Mouse (Mus musculus): ENCODE data around the gene Col27a1. TPM values are rescaled to one million over a fixed set of nuclear protein-coding genes. Genes with fewer than 3 reads are reported as not detected.
"Not testable (repeated sequence)": the region's sequence is repeated elsewhere in the genome, so short reads cannot be mapped to it uniquely, and the experiment has no call there.

The Col27a1 gene
- polyA plus RNA-seq, 2 experiments: 34.1 to 134 TPM

- Histone ChIP-seq H3K27ac (replicated peaks; ENCODE audit: low read depth, low read length) (no peak overlapping the region), H3K4me1 (ENCODE audit: control insufficient read depth, insufficient read depth, low read length) (no peaks in the 10 kb centered on the region), H3K4me3 (replicated peaks; ENCODE audit: low read length) (no peak overlapping the region), H3K27me3 (ENCODE audit: control insufficient read depth, insufficient read depth, low read length) (no peaks in the 10 kb centered on the region), H3K9ac (ENCODE audit: low read depth, low read length, severe bottlenecking) (no peak overlapping the region), H3K4me2 (replicated peaks; ENCODE audit: low read depth, low read length, severe bottlenecking) (no peak overlapping the region), H3K9me3 (ENCODE audit: control insufficient read depth, low read length) (no peaks in the 10 kb centered on the region), H3K36me3 (ENCODE audit: control insufficient read depth, insufficient read depth, low read length) (peaks cover 77% of the 10 kb centered on the region)
- ATAC-seq (ENCODE audit: low FRiP score, low read depth) (no peak), DNase-seq (ENCODE audit: low spot score) (no peak)
- TF ChIP-seq POLR2A (IDR thresholded peaks at IDR 0.05; ENCODE audit: borderline replicate concordance, extremely low read depth, insufficient read depth, insufficient read length): no peak
- WGBS: 61% methylated on average over 9 of the region's 9 CpGs
Observed at GRCm38 (mm10) chr4:63316076-63316746, 102.4 kb downstream of the Col27a1 start.

- H3K36me3 ChIP-seq (ENCODE audit: control insufficient read depth, insufficient read depth, low read length): peaks cover 82% of the 10 kb centered on the region
- not testable (repeated sequence) for ATAC-seq (ENCODE audit: low FRiP score, low read depth); H3K27ac ChIP-seq (replicated peaks; ENCODE audit: low read depth, low read length); H3K4me1 ChIP-seq (ENCODE audit: control insufficient read depth, insufficient read depth, low read length); H3K4me2 ChIP-seq (replicated peaks; ENCODE audit: low read depth, low read length, severe bottlenecking); H3K9ac ChIP-seq (ENCODE audit: low read depth, low read length, severe bottlenecking); H3K9me3 ChIP-seq (ENCODE audit: control insufficient read depth, low read length); H3K27me3 ChIP-seq (ENCODE audit: control insufficient read depth, insufficient read depth, low read length); H3K4me3 ChIP-seq (replicated peaks; ENCODE audit: low read length)
- WGBS: 28% methylated on average over 3 of the region's 3 CpGs
- DNase-seq (ENCODE audit: low spot score): peak; percentile 73
Observed at GRCm38 (mm10) chr4:63319566-63319965, 105.8 kb downstream of the Col27a1 start.

GRCm38 (mm10) chr4:63323275-63323815, 109.5 kb downstream of the Col27a1 start:
- TF ChIP-seq POLR2A (IDR thresholded peaks at IDR 0.05; ENCODE audit: borderline replicate concordance, extremely low read depth, insufficient read depth, insufficient read length): no peak
- no peak overlapping the region for H3K4me3 ChIP-seq (replicated peaks; ENCODE audit: low read length)
- 0 out of 2 replicates have a peak, but pooled peaks cover 3% of the 10 kb centered on the region for H3K9me3 ChIP-seq (ENCODE audit: control insufficient read depth, low read length)
- H3K27ac ChIP-seq (replicated peaks; ENCODE audit: low read depth, low read length): no peak overlapping the region
- H3K36me3 ChIP-seq (ENCODE audit: control insufficient read depth, insufficient read depth, low read length): peaks cover 83% of the 10 kb centered on the region
- DNase-seq (ENCODE audit: low spot score): no peak
- 79% methylated on average over 8 of the region's 8 CpGs for WGBS
- no peaks in the 10 kb centered on the region for H3K27me3 ChIP-seq (ENCODE audit: control insufficient read depth, insufficient read depth, low read length)
- no peak for ATAC-seq (ENCODE audit: low FRiP score, low read depth)
- H3K4me2 ChIP-seq (replicated peaks; ENCODE audit: low read depth, low read length, severe bottlenecking): no peak overlapping the region
- no peak overlapping the region for H3K9ac ChIP-seq (ENCODE audit: low read depth, low read length, severe bottlenecking)
- H3K4me1 ChIP-seq (ENCODE audit: control insufficient read depth, insufficient read depth, low read length): no peaks in the 10 kb centered on the region

- Histone ChIP-seq H3K27ac (replicated peaks; ENCODE audit: low read depth, low read length) (no peak overlapping the region), H3K4me2 (replicated peaks; ENCODE audit: low read depth, low read length, severe bottlenecking) (no peak overlapping the region), H3K9ac (ENCODE audit: low read depth, low read length, severe bottlenecking) (no peak overlapping the region), H3K9me3 (ENCODE audit: control insufficient read depth, low read length) (no peaks in the 10 kb centered on the region), H3K4me1 (ENCODE audit: control insufficient read depth, insufficient read depth, low read length) (no peaks in the 10 kb centered on the region), H3K4me3 (replicated peaks; ENCODE audit: low read length) (no peak overlapping the region), H3K36me3 (ENCODE audit: control insufficient read depth, insufficient read depth, low read length) (peaks cover 51% of the 10 kb centered on the region), H3K27me3 (ENCODE audit: control insufficient read depth, insufficient read depth, low read length) (no peaks in the 10 kb centered on the region)
- ATAC-seq (ENCODE audit: low FRiP score, low read depth): no peak
- TF ChIP-seq POLR2A (IDR thresholded peaks at IDR 0.05; ENCODE audit: borderline replicate concordance, extremely low read depth, insufficient read depth, insufficient read length): no peak
- no peak for DNase-seq (ENCODE audit: low spot score)
- 80% methylated on average over 4 of the region's 4 CpGs for WGBS
Observed at GRCm38 (mm10) chr4:63333403-63333802, 119.6 kb downstream of the Col27a1 start.

GRCm38 (mm10) chr4:63338414-63339076, 124.7 kb downstream of the Col27a1 start:
- no peaks in the 10 kb centered on the region for H3K4me1 ChIP-seq (ENCODE audit: control insufficient read depth, insufficient read depth, low read length)
- H3K9ac ChIP-seq (ENCODE audit: low read depth, low read length, severe bottlenecking): no peak overlapping the region
- WGBS: 58% methylated on average over 3 of the region's 3 CpGs
- DNase-seq (ENCODE audit: low spot score) (no peak), ATAC-seq (ENCODE audit: low FRiP score, low read depth) (no peak)
- H3K9me3 ChIP-seq (ENCODE audit: control insufficient read depth, low read length): no peaks in the 10 kb centered on the region
- H3K27ac ChIP-seq (replicated peaks; ENCODE audit: low read depth, low read length): no peak overlapping the region
- peaks cover 8% of the 10 kb centered on the region for H3K36me3 ChIP-seq (ENCODE audit: control insufficient read depth, insufficient read depth, low read length)
- no peak overlapping the region for H3K4me3 ChIP-seq (replicated peaks; ENCODE audit: low read length)
- TF ChIP-seq POLR2A (IDR thresholded peaks at IDR 0.05; ENCODE audit: borderline replicate concordance, extremely low read depth, insufficient read depth, insufficient read length): no peak
- H3K27me3 ChIP-seq (ENCODE audit: control insufficient read depth, insufficient read depth, low read length): no peaks in the 10 kb centered on the region
- H3K4me2 ChIP-seq (replicated peaks; ENCODE audit: low read depth, low read length, severe bottlenecking): no peak overlapping the region
